Mouse (Mus musculus) lung, adult 18-20 months (tissue): ENCODE data around the gene Efcab11.

Experiments
- DNase-seq, 2 experiments: peaks; one replicate each; pipeline ENCODE4 v3.0.0; 2022; ENCODE audit warnings: mixed read lengths in 2 of 2

Gene Efcab11

GRCm38 (mm10) chr12:99669976-99670761 lies 214.1 kb downstream of the Efcab11 start:
- DNase-seq = no peak

- no peak for DNase-seq
Observed at GRCm38 (mm10) chr12:99654991-99655880, 229.0 kb downstream of the Efcab11 start.

- no peak for DNase-seq
Observed at GRCm38 (mm10) chr12:99652459-99652858, 231.8 kb downstream of the Efcab11 start.

- DNase-seq = no peak
Observed at GRCm38 (mm10) chr12:99649732-99650131, 234.5 kb downstream of the Efcab11 start.

- no peak for DNase-seq
Observed at GRCm38 (mm10) chr12:99648781-99649180, 235.5 kb downstream of the Efcab11 start.

- DNase-seq = peak; percentile 60 to 66
Observed at GRCm38 (mm10) chr12:99646556-99647354, 237.5 kb downstream of the Efcab11 start.

- DNase-seq = peak; percentile 37 to 49
Observed at GRCm38 (mm10) chr12:99645418-99645817, 238.8 kb downstream of the Efcab11 start.

GRCm38 (mm10) chr12:99644966-99645365 lies 239.3 kb downstream of the Efcab11 start:
- no peak for DNase-seq
